Mouse (Mus musculus) left cerebral cortex, adult 9 months (tissue): ENCODE measurements around the gene Olfr1443.
"Not testable (repeated sequence)": the region's sequence is repeated elsewhere in the genome, so short reads cannot be mapped to it uniquely, and the experiment has no call there.

Source experiments
- DNase-seq, 2 experiments: peaks; one replicate each; pipeline ENCODE4 v3.0.0; 2022; ENCODE audit warnings: low spot score in 2 of 2

The Olfr1443 gene

GRCm38 (mm10) chr19:12677812-12678211 lies at the start of gene Olfr1443:
Gene Olfr1443, plus strand, starts transcription at chr19:12678112.
- DNase-seq: no peak

- no peak for DNase-seq
Observed at GRCm38 (mm10) chr19:12633176-12633575, 44.7 kb upstream of the Olfr1443 start, which contains the start of gene Glyat. Gene Glyat, plus strand, starts transcription at chr19:12633308.

- DNase-seq: no peak
Observed at GRCm38 (mm10) chr19:12634259-12634658, 43.7 kb upstream of the Olfr1443 start.

- no peak for DNase-seq
Observed at GRCm38 (mm10) chr19:12634963-12635362, 42.9 kb upstream of the Olfr1443 start.

DNA sequence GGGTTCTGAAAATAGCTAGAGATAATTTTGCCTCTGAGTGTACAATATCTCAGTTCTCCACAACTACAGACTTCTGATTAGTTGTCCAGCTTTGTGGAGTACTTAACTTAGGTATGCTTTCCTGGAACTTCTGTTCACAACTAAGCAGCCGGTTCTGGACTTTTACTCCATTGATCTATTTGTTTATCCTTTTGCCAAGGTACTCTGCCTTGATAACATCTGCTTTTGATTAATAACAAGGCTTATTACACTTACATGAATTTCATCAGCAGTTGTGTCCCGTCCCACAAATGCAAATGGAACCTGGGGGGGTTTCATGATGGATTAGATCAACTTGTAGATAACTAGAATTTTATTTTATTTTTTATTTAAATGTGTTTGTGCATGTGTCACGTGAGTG lies 41.0 kb upstream of the Olfr1443 start:
- no peak for DNase-seq

DNA sequence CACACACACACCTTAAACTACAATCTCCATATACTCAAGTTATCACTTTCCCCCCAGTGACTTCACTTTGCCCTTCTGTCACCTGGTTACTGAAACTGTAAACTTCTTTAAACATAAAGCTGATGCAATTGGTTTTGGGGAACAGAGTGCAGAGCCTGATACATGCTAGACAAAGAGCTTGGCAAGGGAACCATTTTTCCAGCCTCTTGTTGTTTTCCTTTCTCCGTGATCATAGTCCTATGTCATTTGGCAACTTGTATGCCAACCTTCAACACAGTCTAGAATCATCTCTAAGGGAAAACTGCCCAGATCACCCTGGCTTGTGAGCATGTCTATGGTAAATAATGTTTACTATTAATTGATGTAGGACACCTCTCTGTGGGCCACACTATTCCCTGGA lies 39.9 kb upstream of the Olfr1443 start:
- DNase-seq: no peak

DNA sequence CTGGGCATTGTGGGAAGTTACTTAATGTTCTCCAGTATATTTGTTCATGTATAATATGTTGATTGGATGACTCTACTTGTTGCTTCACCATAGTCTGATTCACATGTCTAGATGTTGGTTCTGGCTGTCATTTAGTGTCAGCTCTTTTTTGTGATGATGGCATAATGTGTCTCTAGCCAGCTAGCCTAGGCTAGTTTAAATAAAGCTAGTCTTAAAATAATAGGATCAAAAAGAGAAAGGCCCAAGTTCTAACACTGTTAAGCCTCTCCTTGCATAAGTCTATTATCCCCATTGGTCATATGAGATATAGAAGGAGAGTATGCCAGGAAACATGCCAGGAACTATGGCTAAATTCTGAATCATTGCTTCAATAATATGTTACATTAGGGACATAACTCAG lies 28.4 kb upstream of the Olfr1443 start:
- no peak for DNase-seq

- DNase-seq: no peak
Observed at GRCm38 (mm10) chr19:12666156-12666555, 11.8 kb upstream of the Olfr1443 start.

GRCm38 (mm10) chr19:12668601-12669000 lies 9.3 kb upstream of the Olfr1443 start:
- not testable (repeated sequence) for DNase-seq

GRCm38 (mm10) chr19:12670139-12670538 lies 7.8 kb upstream of the Olfr1443 start, which contains the start of gene Olfr1442:
Gene Olfr1442, plus strand, starts transcription at chr19:12670439.
- no peak for DNase-seq

- DNase-seq: no peak
Observed at GRCm38 (mm10) chr19:12671051-12671450, 6.9 kb upstream of the Olfr1443 start.

- DNase-seq: no peak
Observed at GRCm38 (mm10) chr19:12684638-12685037, 6.7 kb downstream of the Olfr1443 start.

DNA sequence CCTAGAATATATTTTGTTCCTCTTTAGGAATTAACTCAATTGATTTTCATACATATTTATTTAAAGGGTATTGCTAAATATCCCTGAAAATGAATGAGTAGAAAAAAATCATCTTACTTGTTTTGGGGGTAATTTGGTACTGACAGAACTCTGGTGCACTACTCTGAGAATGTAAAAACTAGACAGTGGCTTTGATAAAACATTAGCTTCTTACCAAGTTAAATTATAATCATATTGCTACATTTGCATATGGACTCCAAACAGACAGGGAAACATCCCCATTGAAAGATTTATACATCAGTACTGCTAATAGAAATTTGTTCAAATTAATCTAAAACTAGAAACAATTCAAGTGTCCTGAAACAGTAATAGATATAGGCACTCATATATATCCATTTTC lies 7.3 kb downstream of the Olfr1443 start:
- DNase-seq: no peak

GRCm38 (mm10) chr19:12695590-12695989 lies 17.7 kb downstream of the Olfr1443 start, which contains the start of gene Keg1:
Gene Keg1, plus strand, starts transcription at chr19:12695786.
- DNase-seq: no peak

GRCm38 (mm10) chr19:12696221-12696620 lies 18.3 kb downstream of the Olfr1443 start:
- no peak for DNase-seq

DNA sequence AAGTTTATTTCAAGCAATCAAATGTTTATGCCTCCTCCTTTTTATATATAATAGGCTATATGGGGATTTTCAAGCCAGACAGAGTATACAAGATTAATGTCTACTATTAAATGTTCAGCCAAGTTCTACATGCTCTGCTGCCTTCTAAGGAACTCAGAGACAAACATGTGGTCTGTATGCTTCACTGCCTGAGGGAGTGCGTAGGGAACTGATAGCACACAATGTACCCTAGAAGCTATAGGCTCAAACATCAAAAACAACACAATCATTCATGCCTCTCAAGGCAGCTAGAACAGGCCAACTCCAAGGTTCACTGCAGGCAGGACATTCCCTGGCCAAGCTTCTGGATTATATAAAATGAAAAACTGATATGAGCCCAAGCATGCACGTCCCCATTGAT lies 30.5 kb downstream of the Olfr1443 start:
- no peak for DNase-seq

- no peak for DNase-seq
Observed at GRCm38 (mm10) chr19:12708986-12709385, 31.1 kb downstream of the Olfr1443 start.

GRCm38 (mm10) chr19:12719189-12719588 lies 41.3 kb downstream of the Olfr1443 start:
- DNase-seq: no peak

- DNase-seq: no peak
Observed at GRCm38 (mm10) chr19:12720463-12720862, 42.6 kb downstream of the Olfr1443 start.

DNA sequence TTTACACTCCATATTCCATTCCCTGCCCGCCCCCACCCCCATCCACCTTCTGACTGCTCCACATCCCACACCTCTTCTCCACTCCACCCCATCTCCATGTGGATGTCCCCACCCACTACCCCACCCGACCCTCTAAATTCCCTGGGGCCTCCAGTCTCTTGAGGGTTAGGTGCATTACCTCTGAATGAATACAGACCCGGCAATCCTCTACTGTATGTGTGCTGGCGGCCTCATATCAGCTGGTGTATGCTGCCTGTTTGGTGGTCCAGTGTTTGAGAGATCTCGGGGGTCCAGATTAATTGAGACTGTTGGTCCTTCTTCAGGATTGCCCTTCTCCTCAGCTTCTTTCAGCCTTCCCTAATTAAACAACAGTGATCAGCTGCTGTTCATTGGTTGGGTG lies 43.0 kb downstream of the Olfr1443 start:
- DNase-seq: not testable (repeated sequence)

DNA sequence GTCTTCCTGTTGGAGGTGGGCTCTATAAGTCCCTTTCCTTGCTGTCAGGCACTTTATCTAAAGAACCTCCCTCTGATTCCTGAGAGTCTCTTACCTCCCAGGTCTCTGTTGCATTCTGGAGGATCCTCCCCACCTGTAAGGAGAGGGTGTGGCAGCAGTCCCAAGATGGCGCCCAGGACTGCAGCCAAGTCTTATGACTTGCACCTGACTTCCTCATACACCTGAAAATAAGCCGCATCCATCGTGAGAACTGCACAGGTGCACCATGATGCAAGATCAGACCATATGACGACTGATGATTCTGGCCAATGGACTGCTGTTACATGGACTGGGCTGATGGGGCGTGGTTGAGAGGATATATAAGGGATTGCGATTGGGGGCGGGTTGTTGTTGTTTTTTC lies 43.7 kb downstream of the Olfr1443 start:
- DNase-seq: not testable (repeated sequence)

DNA sequence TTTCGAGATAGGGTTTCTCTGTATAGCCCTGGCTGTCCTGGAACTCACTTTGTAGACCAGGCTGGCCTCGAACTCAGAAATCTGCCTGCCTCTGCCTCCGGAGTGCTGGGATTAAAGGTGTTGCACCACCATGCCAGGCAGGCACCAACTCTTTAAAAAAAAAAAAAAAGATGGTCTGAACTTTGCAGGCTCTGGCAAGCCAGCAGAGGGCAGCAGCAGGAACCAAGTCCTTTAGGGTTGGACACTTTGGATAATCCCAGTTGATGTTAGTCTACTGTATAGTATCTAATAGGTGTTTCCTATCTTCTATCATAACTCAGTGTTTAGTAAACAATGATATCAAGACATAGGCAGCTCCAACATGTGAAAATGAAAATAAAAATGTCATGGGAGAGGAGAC lies 44.4 kb downstream of the Olfr1443 start:
- peak in 1 of 2 experiments; percentile 2 for DNase-seq

GRCm38 (mm10) chr19:12725851-12726250 lies 47.9 kb downstream of the Olfr1443 start:
- no peak for DNase-seq

DNA sequence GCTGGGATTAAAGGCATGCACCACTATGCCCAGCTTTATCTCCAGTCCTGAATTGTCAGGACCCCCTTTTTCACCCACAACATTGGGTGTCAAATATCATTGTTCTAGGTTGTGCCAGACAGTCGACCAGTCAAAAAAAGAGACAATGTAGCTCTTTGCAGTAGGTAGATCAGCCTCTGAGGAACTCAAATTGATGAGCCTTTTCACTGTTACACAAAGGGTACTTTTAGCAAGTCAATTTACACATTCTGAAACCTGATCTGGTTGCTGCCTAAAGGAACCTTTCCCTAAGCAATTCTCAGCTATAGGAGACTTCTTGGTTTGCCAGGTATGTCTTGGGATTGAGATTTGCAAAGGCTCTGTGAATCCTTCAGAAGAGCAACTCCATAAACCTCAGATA lies 53.1 kb downstream of the Olfr1443 start:
- DNase-seq: no peak
